Mouse (Mus musculus): ENCODE data around the gene Spcs1. TPM values are rescaled to one million over a fixed set of nuclear protein-coding genes. Genes with fewer than 3 reads are reported as not detected.

Gene Spcs1
- total and polyA plus RNA-seq, 2 experiments from 2014 or later = 226 to 425 TPM

- Histone ChIP-seq H3K27ac (ENCODE audit: low read depth, low read length) (peak overlapping the region; percentile 92), H3K9ac (peak overlapping the region; percentile 84), H3K9me3 (ENCODE audit: low read length) (no peaks in the 10 kb centered on the region), H3K4me3 (ENCODE audit: low read depth, low read length) (peak overlapping the region; percentile 65), H3K36me3 (ENCODE audit: insufficient read depth) (peaks cover 3% of the 10 kb centered on the region), H3K4me1 (ENCODE audit: insufficient read depth) (peaks cover 10% of the 10 kb centered on the region), H3K27me3 (ENCODE audit: insufficient read depth, low read length) (no peaks in the 10 kb centered on the region), H3K4me2 (ENCODE audit: low read depth) (peak overlapping the region; percentile 75)
- ATAC-seq = peak; percentile 12
- TF ChIP-seq CTCF (IDR thresholded peaks at IDR 0.05; ENCODE audit: low read depth) = peak; percentile 22; the same call in 1 of the 2 replicates
- no peak for DNase-seq
- WGBS = under 1% methylated on average over 21 of the region's 21 CpGs
Measured at GRCm38 (mm10) chr14:31000816-31001306, 611 bp downstream of the Spcs1 start.

- H3K9ac ChIP-seq = peak overlapping the region; percentile 84
- no peak for ATAC-seq
- no peaks in the 10 kb centered on the region for H3K9me3 ChIP-seq (ENCODE audit: low read length)
- TF ChIP-seq CTCF (IDR thresholded peaks at IDR 0.05; ENCODE audit: low read depth) = no peak
- DNase-seq = no peak
- no peak overlapping the region for H3K27ac ChIP-seq (ENCODE audit: low read depth, low read length)
- H3K4me2 ChIP-seq (ENCODE audit: low read depth) = peak overlapping the region; percentile 75
- peaks cover 3% of the 10 kb centered on the region for H3K36me3 ChIP-seq (ENCODE audit: insufficient read depth)
- peaks cover 10% of the 10 kb centered on the region for H3K4me1 ChIP-seq (ENCODE audit: insufficient read depth)
- no peaks in the 10 kb centered on the region for H3K27me3 ChIP-seq (ENCODE audit: insufficient read depth, low read length)
- 60% methylated on average over 10 of the region's 10 CpGs for WGBS
- peak overlapping the region; percentile 65 for H3K4me3 ChIP-seq (ENCODE audit: low read depth, low read length)
Measured at GRCm38 (mm10) chr14:31000356-31000755, 1.1 kb downstream of the Spcs1 start.

- Histone ChIP-seq H3K4me2 (ENCODE audit: low read depth) (no peak overlapping the region), H3K27me3 (ENCODE audit: insufficient read depth, low read length) (no peaks in the 10 kb centered on the region), H3K4me3 (ENCODE audit: low read depth, low read length) (no peak overlapping the region), H3K36me3 (ENCODE audit: insufficient read depth) (peaks cover 3% of the 10 kb centered on the region), H3K9me3 (ENCODE audit: low read length) (no peaks in the 10 kb centered on the region), H3K4me1 (ENCODE audit: insufficient read depth) (0 out of 2 replicates have a peak, but pooled peaks cover 3% of the 10 kb centered on the region), H3K27ac (ENCODE audit: low read depth, low read length) (no peak overlapping the region), H3K9ac (no peak overlapping the region)
- DNase-seq (no peak), ATAC-seq (no peak)
- no peak for TF ChIP-seq CTCF (IDR thresholded peaks at IDR 0.05; ENCODE audit: low read depth)
Measured at GRCm38 (mm10) chr14:30996417-30996816, 5.1 kb downstream of the Spcs1 start.

GRCm38 (mm10) chr14:30976222-30976621, 25.2 kb downstream of the Spcs1 start:
- Histone ChIP-seq H3K9me3 (ENCODE audit: low read length) (no peaks in the 10 kb centered on the region), H3K27ac (ENCODE audit: low read depth, low read length) (no peak overlapping the region), H3K9ac (no peak overlapping the region), H3K4me2 (ENCODE audit: low read depth) (no peak overlapping the region), H3K36me3 (ENCODE audit: insufficient read depth) (peaks cover 48% of the 10 kb centered on the region), H3K4me3 (ENCODE audit: low read depth, low read length) (no peak overlapping the region), H3K27me3 (ENCODE audit: insufficient read depth, low read length) (no peaks in the 10 kb centered on the region), H3K4me1 (ENCODE audit: insufficient read depth) (no peaks in the 10 kb centered on the region)
- ATAC-seq (no peak), DNase-seq (no peak)
- 87% methylated on average over 3 of the region's 3 CpGs for WGBS
- no peak for TF ChIP-seq CTCF (IDR thresholded peaks at IDR 0.05; ENCODE audit: low read depth)

GRCm38 (mm10) chr14:30974204-30974603, 27.3 kb downstream of the Spcs1 start:
- Histone ChIP-seq H3K9ac (no peak overlapping the region), H3K27me3 (ENCODE audit: insufficient read depth, low read length) (no peaks in the 10 kb centered on the region), H3K9me3 (ENCODE audit: low read length) (no peaks in the 10 kb centered on the region), H3K4me3 (ENCODE audit: low read depth, low read length) (no peak overlapping the region), H3K4me1 (ENCODE audit: insufficient read depth) (no peaks in the 10 kb centered on the region), H3K36me3 (ENCODE audit: insufficient read depth) (peaks cover 47% of the 10 kb centered on the region), H3K27ac (ENCODE audit: low read depth, low read length) (no peak overlapping the region), H3K4me2 (ENCODE audit: low read depth) (no peak overlapping the region)
- TF ChIP-seq CTCF (IDR thresholded peaks at IDR 0.05; ENCODE audit: low read depth) = no peak
- ATAC-seq = peak; percentile 55
- WGBS = 31% methylated on average over 6 of the region's 6 CpGs
- peak; percentile 4 for DNase-seq

GRCm38 (mm10) chr14:30960366-30960765, 41.1 kb downstream of the Spcs1 start:
- DNase-seq = no peak
- no peak for TF ChIP-seq CTCF (IDR thresholded peaks at IDR 0.05; ENCODE audit: low read depth)

GRCm38 (mm10) chr14:30959031-30959430, 42.4 kb downstream of the Spcs1 start:
- Histone ChIP-seq H3K4me3 (ENCODE audit: low read depth, low read length) (no peak overlapping the region), H3K27me3 (ENCODE audit: insufficient read depth, low read length) (no peaks in the 10 kb centered on the region), H3K9me3 (ENCODE audit: low read length) (no peaks in the 10 kb centered on the region), H3K4me2 (ENCODE audit: low read depth) (no peak overlapping the region), H3K9ac (no peak overlapping the region), H3K27ac (ENCODE audit: low read depth, low read length) (no peak overlapping the region), H3K4me1 (ENCODE audit: insufficient read depth) (no peaks in the 10 kb centered on the region), H3K36me3 (ENCODE audit: insufficient read depth) (peaks cover 36% of the 10 kb centered on the region)
- 94% methylated on average over 4 of the region's 4 CpGs for WGBS
- no peak for DNase-seq
- ATAC-seq = no peak
- no peak for TF ChIP-seq CTCF (IDR thresholded peaks at IDR 0.05; ENCODE audit: low read depth)

More at GRCm38 (mm10) chr14:30960366-30960765, 41.1 kb downstream of the Spcs1 start:
- H3K9ac ChIP-seq = no peak overlapping the region
- H3K27ac ChIP-seq (ENCODE audit: low read depth, low read length) = no peak overlapping the region
- no peak overlapping the region for H3K4me3 ChIP-seq (ENCODE audit: low read depth, low read length)
- H3K4me1 ChIP-seq (ENCODE audit: insufficient read depth) = no peaks in the 10 kb centered on the region
- no peaks in the 10 kb centered on the region for H3K9me3 ChIP-seq (ENCODE audit: low read length)
- ATAC-seq = no peak
- no peaks in the 10 kb centered on the region for H3K27me3 ChIP-seq (ENCODE audit: insufficient read depth, low read length)
- no peak overlapping the region for H3K4me2 ChIP-seq (ENCODE audit: low read depth)
- peaks cover 33% of the 10 kb centered on the region for H3K36me3 ChIP-seq (ENCODE audit: insufficient read depth)
- 100% methylated on average over 1 of the region's 1 CpGs for WGBS
